Mouse (Mus musculus) hindbrain, embryonic 14.5 days (tissue): ENCODE results near the gene Rcor3. TPM values are rescaled to one million over a fixed set of nuclear protein-coding genes. Genes with fewer than 3 reads are reported as not detected.
A peak's percentile ranks its signal among the peaks of the same experiment; 100 is the strongest.

ENCODE experiments used
- ATAC-seq: fragments of 200-750 bp; cut with Nextera tagmentation; 2 replicates; pipeline ENCODE4 v1.8.0; 2017; ENCODE audit warnings: moderate number of reproducible peaks, mild to moderate bottlenecking, moderate TSS enrichment, moderate library complexity; ENCODE audit not compliant: low FRiP score
- DNase-seq: peaks from one replicate; pipeline ENCODE4 v3.0.0-alpha.2; 2015; ENCODE audit warnings: low spot score
- H3K27ac ChIP-seq: fragments of 300-500 bp; sonication (generic); 2 replicates; pipeline ENCODE4 v1.5.1; 2014; ENCODE audit warnings: mild to moderate bottlenecking, moderate library complexity
- H3K27me3 ChIP-seq: fragments of 300-500 bp; sonication (generic); 2 replicates; pipeline ENCODE4 v1.6.1; 2014; ENCODE audit warnings: mild to moderate bottlenecking, low read length, mixed read lengths; ENCODE audit not compliant: control insufficient read depth, insufficient read depth
- H3K36me3 ChIP-seq: fragments of 300-500 bp; sonication (generic); replicated peaks from 2 replicates; pipeline ENCODE4 v1.6.1; 2014; ENCODE audit not compliant: control insufficient read depth, insufficient read depth
- H3K4me1 ChIP-seq: fragments of 300-500 bp; sonication (generic); replicated peaks from 2 replicates; pipeline ENCODE4 v1.6.1; 2014; ENCODE audit warnings: antibody characterized with exemption, low read length, mixed read lengths; ENCODE audit not compliant: control insufficient read depth, insufficient read depth
- H3K4me2 ChIP-seq: fragments of 300-500 bp; sonication (generic); replicated peaks from 2 replicates; pipeline ENCODE4 v1.6.1; 2014; ENCODE audit warnings: mild to moderate bottlenecking, moderate library complexity
- H3K4me3 ChIP-seq: fragments of 300-500 bp; sonication (generic); replicated peaks from 2 replicates; pipeline ENCODE4 v1.5.1; 2014; ENCODE audit warnings: mild to moderate bottlenecking, low read length
- H3K9ac ChIP-seq: fragments of 300-500 bp; sonication (generic); 2 replicates; pipeline ENCODE4 v1.6.1; 2014
- H3K9me3 ChIP-seq: fragments of 300-500 bp; sonication (generic); 2 replicates; pipeline ENCODE4 v1.6.1; 2016; ENCODE audit warnings: low read length; ENCODE audit not compliant: control insufficient read depth
- WGBS: fragments of 180-500 bp; shearing (Covaris S2); extraction: QIAGEN DNeasy Blood & Tissue Kit; methylation state at CpG from one replicate; pipeline ENCODE4 v1.1.7; 2014; 5-methylcytosine and 5-hydroxymethylcytosine counted together
- polyA plus RNA-seq: library from polyadenylated mRNA; unstranded; fragments of >200 nt; fragmentation: Nextera tagmentation; extraction: Ambion mirVana; gene quantifications from 2 replicates; pipeline ENCODE4 v1.2.1, GENCODE M21; 2014

Gene Rcor3
- 36.9 and 40.2 TPM in 2 replicates for polyA plus RNA-seq

GRCm38 (mm10) chr1:192137926-192138910, at the start of gene Rcor3:
Gene Rcor3, minus strand, starts transcription at chr1:192138062.
- Histone ChIP-seq H3K4me1 (peaks cover 28% of the 10 kb centered on the region), H3K4me3 (peak within 1 kb of the TSS; percentile 86), H3K27me3 (no peaks in the 10 kb centered on the region), H3K9me3 (no peaks in the 10 kb centered on the region), H3K36me3 (0 out of 2 replicates have a peak, but pooled peaks cover 6% of the 10 kb centered on the region), H3K4me2 (peak within 1 kb of the TSS; percentile 92), H3K27ac (peak within 1 kb of the TSS; percentile 99), H3K9ac (peak within 1 kb of the TSS; percentile 96)
- 0% methylated on average over 62 of the region's 88 CpGs for WGBS
- DNase-seq = peak; percentile 74
- peak; percentile 88 for ATAC-seq

- H3K4me2 ChIP-seq = no peak overlapping the region
- WGBS = 82% methylated on average over 4 of the region's 4 CpGs
- H3K9ac ChIP-seq = no peak overlapping the region
- ATAC-seq (no peak), DNase-seq (no peak)
- no peaks in the 10 kb centered on the region for H3K9me3 ChIP-seq
- no peaks in the 10 kb centered on the region for H3K4me1 ChIP-seq
- H3K4me3 ChIP-seq = no peak overlapping the region
- no peaks in the 10 kb centered on the region for H3K27me3 ChIP-seq
- H3K36me3 ChIP-seq = no peaks in the 10 kb centered on the region
- H3K27ac ChIP-seq = no peak overlapping the region
These were observed 43.9 kb upstream of the Rcor3 start for GRCm38 (mm10) chr1:192181696-192182257.

- Histone ChIP-seq H3K36me3 (no peaks in the 10 kb centered on the region), H3K9me3 (no peaks in the 10 kb centered on the region), H3K9ac (no peak overlapping the region), H3K4me3 (no peak overlapping the region), H3K4me2 (no peak overlapping the region), H3K27me3 (no peaks in the 10 kb centered on the region), H3K27ac (no peak overlapping the region), H3K4me1 (no peaks in the 10 kb centered on the region)
- no peak for ATAC-seq
- whole genome bisulfite sequencing = 87% methylated on average over 3 of the region's 3 CpGs
- no peak for DNase-seq
These were observed 42.0 kb upstream of the Rcor3 start for GRCm38 (mm10) chr1:192179877-192180276.

- no peak for DNase-seq
- Histone ChIP-seq H3K9ac (no peak overlapping the region), H3K4me1 (no peaks in the 10 kb centered on the region), H3K9me3 (no peaks in the 10 kb centered on the region), H3K27me3 (no peaks in the 10 kb centered on the region), H3K36me3 (no peaks in the 10 kb centered on the region), H3K4me3 (no peak overlapping the region), H3K27ac (no peak overlapping the region), H3K4me2 (no peak overlapping the region)
- WGBS = 90% methylated on average over 3 of the region's 3 CpGs
- ATAC-seq = no peak
These were observed 33.6 kb upstream of the Rcor3 start for GRCm38 (mm10) chr1:192171477-192171876.

GRCm38 (mm10) chr1:192151179-192151578, 13.3 kb upstream of the Rcor3 start:
- no peak for DNase-seq
- 88% methylated on average over 4 of the region's 4 CpGs for WGBS
- H3K27me3 ChIP-seq = no peaks in the 10 kb centered on the region
- H3K27ac ChIP-seq = no peak overlapping the region
- no peak for ATAC-seq
- no peak overlapping the region for H3K4me3 ChIP-seq
- no peak overlapping the region for H3K4me2 ChIP-seq
- H3K4me1 ChIP-seq = no peaks in the 10 kb centered on the region
- H3K9ac ChIP-seq = no peak overlapping the region
- H3K9me3 ChIP-seq = no peaks in the 10 kb centered on the region
- no peaks in the 10 kb centered on the region for H3K36me3 ChIP-seq

GRCm38 (mm10) chr1:192140313-192140712, 2.5 kb upstream of the Rcor3 start:
- no peak for DNase-seq
- 90% methylated on average over 2 of the region's 2 CpGs for WGBS
- Histone ChIP-seq H3K4me1 (peaks cover 21% of the 10 kb centered on the region), H3K27ac (no peak overlapping the region), H3K9ac (no peak overlapping the region), H3K36me3 (no peaks in the 10 kb centered on the region), H3K27me3 (no peaks in the 10 kb centered on the region), H3K4me2 (no peak overlapping the region), H3K4me3 (no peak overlapping the region), H3K9me3 (no peaks in the 10 kb centered on the region)
- ATAC-seq = no peak

- Histone ChIP-seq H3K9ac (peak overlapping the region; percentile 96), H3K4me2 (peak overlapping the region; percentile 92)
These were observed 454 bp downstream of the Rcor3 start for GRCm38 (mm10) chr1:192137291-192137925.

GRCm38 (mm10) chr1:192136561-192137290, 1.1 kb downstream of the Rcor3 start:
- Histone ChIP-seq H3K4me3 (peak overlapping the region; percentile 86), H3K4me1 (peaks cover 28% of the 10 kb centered on the region), H3K9ac (peak overlapping the region; percentile 96), H3K27ac (peak overlapping the region; percentile 99), H3K9me3 (no peaks in the 10 kb centered on the region), H3K36me3 (0 out of 2 replicates have a peak, but pooled peaks cover 6% of the 10 kb centered on the region), H3K27me3 (no peaks in the 10 kb centered on the region), H3K4me2 (peak overlapping the region; percentile 92)
- DNase-seq (peak; percentile 79), ATAC-seq (peak; percentile 82)
- WGBS = under 1% methylated on average over 38 of the region's 55 CpGs

More at GRCm38 (mm10) chr1:192137291-192137925, 454 bp downstream of the Rcor3 start:
- Histone ChIP-seq H3K36me3 (0 out of 2 replicates have a peak, but pooled peaks cover 6% of the 10 kb centered on the region), H3K4me1 (peaks cover 28% of the 10 kb centered on the region), H3K9me3 (no peaks in the 10 kb centered on the region), H3K27ac (peak overlapping the region; percentile 99), H3K4me3 (peak overlapping the region; percentile 86), H3K27me3 (no peaks in the 10 kb centered on the region)
- peak; percentile 30 for DNase-seq
- ATAC-seq = peak; percentile 44
- WGBS = 0% methylated on average over 26 of the region's 61 CpGs
